Mouse (Mus musculus) small intestine, adult 2 months (tissue): ENCODE measurements around the gene Gpn2.
A peak's percentile ranks its signal among the peaks of the same experiment; 100 is the strongest.

Experiments used
- CTCF ChIP-seq: fragments of 200-500 bp; IDR thresholded peaks from 2 replicates; pipeline ENCODE4 v1.5.1; 2012; ENCODE audit warnings: low read depth, mild to moderate bottlenecking, control low read depth, inconsistent platforms, low read length, moderate library complexity, mixed read lengths; ENCODE audit not compliant: insufficient replicate concordance, insufficient read length; ENCODE audit errors: extremely low read depth
- POLR2A ChIP-seq: fragments of 200-500 bp; IDR thresholded peaks from 2 replicates; pipeline ENCODE4 v1.6.1; 2012; ENCODE audit warnings: low read depth, mild to moderate bottlenecking, control low read depth, inconsistent platforms, low read length, moderate library complexity

GRCm38 (mm10) chr4:133599571-133600073 is 15.5 kb downstream of the Gpn2 start:
- no peak for TF ChIP-seq CTCF
- peak; percentile 67 for TF ChIP-seq POLR2A
